Mouse (Mus musculus): Measurements from ENCODE around the gene Cnot6l.

Gene Cnot6l

GRCm38 (mm10) chr5:96161578-96162398, 2.2 kb downstream of the Cnot6l start:
- peak; percentile 65 to 74 for DNase-seq

GRCm38 (mm10) chr5:96161263-96161577, 2.8 kb downstream of the Cnot6l start:
- DNase-seq: no peak

- DNase-seq: peak; percentile 23 to 52
Observed at GRCm38 (mm10) chr5:96160467-96161262, 3.3 kb downstream of the Cnot6l start.

GRCm38 (mm10) chr5:96142351-96142750, 21.6 kb downstream of the Cnot6l start:
- no peak for DNase-seq

- no peak for DNase-seq
Observed at GRCm38 (mm10) chr5:96130683-96131082, 33.3 kb downstream of the Cnot6l start.

GRCm38 (mm10) chr5:96126856-96127255, 37.1 kb downstream of the Cnot6l start:
- no peak for DNase-seq

- DNase-seq: no peak
Observed at GRCm38 (mm10) chr5:96114943-96115342, 49.0 kb downstream of the Cnot6l start.

GRCm38 (mm10) chr5:96104644-96105043, 59.3 kb downstream of the Cnot6l start:
- no peak for DNase-seq

- no peak for DNase-seq
Observed at GRCm38 (mm10) chr5:96091468-96091867, 72.5 kb downstream of the Cnot6l start.

- no peak for DNase-seq
Observed at GRCm38 (mm10) chr5:96085324-96085723, 78.6 kb downstream of the Cnot6l start.

- DNase-seq: no peak
Observed at GRCm38 (mm10) chr5:96079026-96079425, 84.9 kb downstream of the Cnot6l start.

- DNase-seq: no peak
Observed at GRCm38 (mm10) chr5:96065591-96065990, 98.4 kb downstream of the Cnot6l start.

- no peak for DNase-seq
Observed at GRCm38 (mm10) chr5:96042492-96042891, 121.5 kb downstream of the Cnot6l start.

- no peak for DNase-seq
Observed at GRCm38 (mm10) chr5:96041507-96042104, 122.4 kb downstream of the Cnot6l start.

GRCm38 (mm10) chr5:96039188-96039840, 124.7 kb downstream of the Cnot6l start:
- no peak for DNase-seq

- no peak for DNase-seq
Observed at GRCm38 (mm10) chr5:96037684-96038121, 126.3 kb downstream of the Cnot6l start.

GRCm38 (mm10) chr5:96036125-96036672, 127.8 kb downstream of the Cnot6l start:
- DNase-seq: no peak

GRCm38 (mm10) chr5:96034101-96034500, 129.9 kb downstream of the Cnot6l start:
- no peak for DNase-seq

GRCm38 (mm10) chr5:96029821-96030220, 134.2 kb downstream of the Cnot6l start:
- DNase-seq: no peak

All from cerebellum, adult 18-20 months (tissue).